Mouse (Mus musculus): ENCODE measurements around the gene Uqcrfs1. TPM values are rescaled to one million over a fixed set of nuclear protein-coding genes. Genes with fewer than 3 reads are reported as not detected.

Gene Uqcrfs1
- total RNA-seq (2023) = 10 to 100 TPM; 57.7 to 69.3 TPM

GRCm38 (mm10) chr13:30544856-30545604 lies at the start of gene Uqcrfs1:
TSS of gene Uqcrfs1 (minus strand) at chr13:30545362.

Other genes starting within 250 kb of the Uqcrfs1 start
- 1 to 10 TPM in 1 of 2 experiments, under 1 TPM in 1; 0.33 to 1.4 TPM for gene Agtr1a, start 208.9 kb downstream of the Uqcrfs1 start, total RNA-seq (2023)
- 10 to 100 TPM; 14.4 to 28.1 TPM for gene Dusp22, start 114.6 kb upstream of the Uqcrfs1 start, total RNA-seq (2023)
- gene Irf4, start 203.9 kb upstream of the Uqcrfs1 start, total RNA-seq (2023) = 10 to 100 TPM; 12.7 to 18.9 TPM